Mouse (Mus musculus) left cerebral cortex, adult 18-20 months (tissue): ENCODE measurements at regions not wholly inside any gene's neighbourhood (a gene's known extent, or its start where the extent isn't known, plus 50 kb on each side); places are given as distances from the start of the nearest gene placed in this dataset.
"Not testable (repeated sequence)": the region's sequence is repeated elsewhere in the genome, so short reads cannot be mapped to it uniquely, and the experiment has no call there.

ENCODE experiments used
- DNase-seq, 2 experiments: peaks; one replicate each; pipeline ENCODE4 v3.0.0; 2021 to 2022; ENCODE audit warnings: low spot score in 2 of 2, mixed read lengths in 1 of 2

- DNase-seq = no peak
Observed at GRCm38 (mm10) chr14:19327321-19327720, 91.4 kb downstream of the Gm21738 start.

- DNase-seq = no peak
Observed at GRCm38 (mm10) chr14:19311614-19312013, 107.1 kb downstream of the Gm21738 start.

GRCm38 (mm10) chr14:19302859-19303258 is 115.9 kb downstream of the Gm21738 start:
- not testable (repeated sequence) for DNase-seq

GRCm38 (mm10) chr14:19279096-19279495 is 139.6 kb downstream of the Gm21738 start:
- DNase-seq = no peak

GRCm38 (mm10) chr14:19277777-19278385 is 140.8 kb downstream of the Gm21738 start:
- peak; percentile 39 to 74 for DNase-seq
